Mouse (Mus musculus) spleen, adult 18-20 months (tissue): Measurements from ENCODE around the gene Cmtm8.

ENCODE experiments used
- DNase-seq, 2 experiments: peaks; one replicate each; pipeline ENCODE4 v3.0.0; 2022; ENCODE audit warnings: mixed read lengths in 2 of 2

Cmtm8 gene

DNA sequence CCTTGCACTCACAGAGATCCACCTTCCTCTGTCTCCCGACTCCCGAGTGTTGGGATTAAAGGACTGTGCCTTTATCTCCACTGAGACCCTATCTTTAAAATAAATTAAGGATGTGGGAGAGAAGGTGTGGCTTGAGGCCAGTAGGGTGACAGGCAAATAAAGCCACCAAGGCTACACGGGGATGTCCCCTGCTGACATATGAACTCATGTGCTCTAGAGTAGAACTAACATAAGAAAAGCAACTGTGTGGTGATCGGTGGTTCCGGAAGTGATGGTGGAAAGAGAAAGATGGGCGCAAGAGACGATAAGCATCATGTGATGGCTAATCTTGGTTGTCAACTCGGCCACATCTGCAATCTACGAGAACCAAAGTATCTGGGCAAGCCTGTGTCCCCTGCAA, 91.6 kb downstream of the Cmtm8 start:
- DNase-seq: no peak

DNA sequence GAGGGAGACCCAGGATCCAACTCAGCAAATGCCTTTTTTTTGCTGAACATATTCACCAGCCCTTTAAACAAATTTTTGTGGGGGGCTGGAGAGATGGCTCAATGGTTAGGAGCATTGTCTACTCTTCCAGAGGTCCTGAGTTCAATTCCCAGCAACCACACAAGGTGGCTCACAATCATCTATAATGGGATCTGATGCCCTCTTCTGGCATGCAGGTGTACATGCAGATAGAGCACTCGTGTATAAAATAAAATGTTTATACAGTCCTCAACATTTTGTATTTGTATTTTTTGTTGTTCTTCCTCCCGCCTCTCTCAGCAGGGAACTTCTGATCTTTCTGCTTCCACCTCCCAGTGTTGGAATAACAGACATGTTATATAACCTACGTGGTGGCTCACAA, 92.4 kb downstream of the Cmtm8 start:
- no peak for DNase-seq

DNA sequence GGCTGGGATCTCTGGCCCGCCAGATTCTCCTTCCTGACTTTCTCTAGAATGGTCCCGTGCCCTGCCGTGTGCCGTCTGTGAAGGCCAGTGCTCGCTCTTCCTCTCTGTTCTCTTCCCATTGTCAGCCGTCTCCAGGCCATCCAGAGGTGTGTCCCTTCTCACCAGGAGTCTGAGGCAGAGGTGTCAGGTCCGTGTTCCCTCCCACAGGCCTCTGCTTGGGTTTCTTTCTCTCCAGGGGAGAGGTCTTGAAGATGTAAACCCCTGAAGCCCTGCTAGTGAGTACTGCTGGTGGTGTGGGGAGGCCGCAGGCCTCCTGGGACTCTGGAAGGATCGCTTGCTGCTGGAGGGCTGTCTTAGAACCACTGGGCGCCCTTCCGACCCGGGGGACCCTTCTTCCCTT, 96.5 kb downstream of the Cmtm8 start:
- no peak for DNase-seq

DNA sequence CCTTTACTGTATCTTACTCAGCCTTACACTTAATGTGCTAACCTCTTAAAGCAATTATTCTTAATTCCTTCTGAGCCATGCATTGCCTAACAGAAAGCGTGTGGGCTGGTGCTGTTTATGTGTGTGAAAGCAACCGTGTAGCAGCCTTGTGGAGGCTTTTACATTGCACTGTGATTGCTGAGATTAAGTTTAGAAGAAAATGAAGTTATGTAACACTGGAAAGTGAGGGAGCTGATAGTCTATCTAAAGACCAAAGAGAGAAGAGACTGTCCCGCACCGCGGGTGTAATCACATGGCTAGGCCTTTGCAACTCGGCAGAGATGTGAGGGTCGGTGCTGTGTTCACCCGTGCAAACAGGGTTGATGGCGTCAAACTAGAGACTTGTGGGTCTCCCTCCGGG, 96.9 kb downstream of the Cmtm8 start:
- no peak for DNase-seq

DNA sequence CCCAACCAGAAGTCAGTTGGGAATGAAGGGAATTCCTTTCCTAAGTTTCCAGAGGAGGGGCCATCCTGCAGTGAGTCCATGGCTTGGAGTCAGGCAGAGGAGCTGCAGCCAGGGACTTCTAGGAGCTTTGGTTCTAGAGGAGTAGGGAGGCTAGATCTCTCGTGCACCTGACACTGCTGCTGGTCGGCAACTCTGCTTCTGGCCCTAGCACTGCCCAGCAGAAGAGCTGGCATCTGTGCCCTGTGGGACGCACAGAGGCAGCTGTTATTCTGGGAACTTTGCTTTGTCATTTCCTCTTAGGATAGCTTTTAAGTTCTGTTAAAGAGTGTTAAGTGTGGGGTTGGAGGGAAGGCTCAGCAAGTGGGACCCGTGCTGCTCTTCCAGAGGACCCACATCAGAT, 98.3 kb downstream of the Cmtm8 start:
- no peak for DNase-seq

DNA sequence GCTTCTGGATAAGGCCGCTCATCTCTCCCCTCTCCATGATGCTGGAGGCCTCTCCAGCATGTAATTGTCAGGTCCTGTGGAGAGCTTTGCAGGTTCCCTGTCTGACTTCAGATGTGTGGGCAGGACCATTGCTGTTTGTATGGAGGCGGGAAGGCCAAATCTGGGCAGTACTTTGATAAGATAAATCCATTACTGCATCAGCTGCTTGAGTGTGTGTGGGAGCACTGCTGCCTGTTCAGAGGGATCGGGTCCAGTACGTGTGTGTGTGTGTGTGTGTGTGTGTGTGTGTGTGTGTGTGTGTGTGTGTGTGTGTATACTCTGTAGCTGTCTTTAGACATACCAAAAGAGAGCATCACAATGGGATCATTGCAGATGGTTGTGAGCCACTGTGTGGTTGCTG, 98.8 kb downstream of the Cmtm8 start:
- no peak for DNase-seq

DNA sequence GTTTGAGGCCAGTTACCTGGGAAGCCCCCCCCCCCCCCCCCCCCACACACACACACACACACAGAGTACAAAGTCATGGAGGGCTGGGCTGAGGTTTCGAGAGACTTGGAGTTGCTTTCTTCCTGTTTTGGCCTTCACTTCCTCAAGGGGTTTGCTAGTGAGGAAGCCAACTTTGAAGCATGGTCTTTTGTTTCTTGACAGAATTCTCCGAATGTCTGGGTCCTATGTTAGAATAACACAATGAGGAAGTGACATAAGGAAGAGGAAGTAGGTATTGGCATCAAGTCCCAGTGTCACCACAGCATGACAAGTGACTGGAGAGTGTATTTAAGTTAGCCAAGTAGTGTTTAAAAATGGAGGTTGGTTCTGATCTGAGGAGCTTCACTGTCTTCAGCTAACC, 101.2 kb downstream of the Cmtm8 start:
- DNase-seq: no peak

DNA sequence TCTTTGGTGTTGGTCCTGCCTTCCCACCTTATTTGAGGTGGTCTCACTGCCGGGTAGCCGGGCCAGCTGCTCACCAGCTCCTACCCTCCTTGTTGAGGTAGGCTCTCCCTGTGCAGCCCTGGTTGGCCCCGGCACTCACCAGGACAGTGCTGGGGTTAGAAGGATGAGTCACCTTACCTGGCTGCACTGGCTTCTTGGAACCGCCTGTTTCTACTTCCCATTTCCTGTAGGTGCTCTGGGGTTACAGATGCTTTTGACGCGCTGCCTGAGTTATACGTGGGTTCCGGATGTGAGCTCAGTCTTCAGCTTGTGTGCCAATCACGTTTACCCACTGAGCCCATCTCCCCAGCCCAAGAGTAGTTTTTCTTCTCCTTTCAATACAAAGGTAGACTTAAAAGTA, 103.6 kb downstream of the Cmtm8 start:
- DNase-seq: no peak
